Mouse (Mus musculus): ENCODE data around the gene Ypel5. TPM values are rescaled to one million over a fixed set of nuclear protein-coding genes. Genes with fewer than 3 reads are reported as not detected.

Gene Ypel5
- polyA plus RNA-seq, 1 experiment from 2014 or later = 53.8 TPM

Other genes with a start within 250 kb of the Ypel5 start
- 0.15 and 0.38 TPM in 2 replicates for gene Alk, start 231.8 kb upstream of the Ypel5 start, polyA plus RNA-seq (2014; fragmentation: Nextera tagmentation; extraction: Ambion mirVana)
- 4.7 and 4.9 TPM in 2 replicates for gene Lbh, start 81.9 kb downstream of the Ypel5 start, polyA plus RNA-seq (2014; fragmentation: Nextera tagmentation; extraction: Ambion mirVana)

Measured in embryonic facial prominence, embryonic 11.5 days (tissue).